Mouse (Mus musculus) common myeloid progenitor, adult 5-6 weeks (primary cell): ENCODE data around the gene Vav1. TPM values are rescaled to one million over a fixed set of nuclear protein-coding genes. Genes with fewer than 3 reads are reported as not detected.

Experiments
- ATAC-seq: replicated peaks from 2 replicates; pipeline ENCODE4 v1.8.0; 2016; ENCODE audit warnings: low read depth, mild to moderate bottlenecking, moderate TSS enrichment, inconsistent platforms; ENCODE audit not compliant: poor library complexity, severe bottlenecking
- total RNA-seq: library from RNA; stranded (forward); fragments of 200-1000, 187-1606 nt; gene quantifications from 2 replicates; pipeline ENCODE4 v1.2.3, GENCODE M21; 2017

Vav1 gene
- total RNA-seq, 1 experiment from 2014 or later = 183 TPM

GRCm38 (mm10) chr17:57330993-57331392 is 52.1 kb downstream of the Vav1 start:
- 0 out of 2 replicates have a peak, but pooled peaks have one; percentile 3 for ATAC-seq

- ATAC-seq = peak; percentile 14; the same call in 1 of the 2 replicates
Measured at GRCm38 (mm10) chr17:57332241-57332640, 53.3 kb downstream of the Vav1 start.

DNA sequence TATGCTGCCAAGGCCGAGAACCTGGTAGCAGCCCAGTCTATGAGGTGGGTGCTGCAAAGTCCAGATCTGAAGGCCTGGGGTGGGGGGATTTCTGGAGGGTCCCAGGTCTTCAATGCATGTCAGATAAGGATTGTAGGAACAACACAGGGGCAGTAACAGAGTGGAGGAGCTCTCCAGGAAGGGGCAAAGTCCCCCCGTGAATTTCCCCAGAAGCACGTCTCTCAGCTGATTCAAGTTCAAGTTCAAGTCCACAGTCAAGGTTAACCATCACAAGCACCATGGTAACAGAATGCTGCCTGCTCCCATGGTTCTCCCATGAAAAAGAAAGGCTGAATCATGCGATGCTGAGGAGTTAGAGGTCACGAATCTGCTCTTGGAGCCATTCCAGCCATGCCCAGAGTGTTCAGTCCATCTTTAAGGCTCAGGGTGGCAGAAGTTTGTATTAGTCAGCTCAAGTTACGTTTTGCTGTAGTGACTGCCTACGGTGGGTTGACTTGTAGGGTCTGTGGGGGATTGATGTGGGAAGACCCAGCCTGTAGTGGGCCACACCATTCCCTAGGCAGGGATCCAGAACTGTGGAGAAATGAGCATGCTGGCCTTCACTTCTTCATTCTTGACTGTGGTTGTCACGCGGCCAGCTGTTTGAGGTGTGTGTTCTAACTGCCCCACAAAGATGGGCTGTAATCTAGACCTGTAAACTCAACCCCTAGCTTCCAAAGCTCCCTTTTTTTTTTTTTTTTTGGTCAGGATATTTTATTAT is 55.3 kb downstream of the Vav1 start:
- ATAC-seq = no peak

DNA sequence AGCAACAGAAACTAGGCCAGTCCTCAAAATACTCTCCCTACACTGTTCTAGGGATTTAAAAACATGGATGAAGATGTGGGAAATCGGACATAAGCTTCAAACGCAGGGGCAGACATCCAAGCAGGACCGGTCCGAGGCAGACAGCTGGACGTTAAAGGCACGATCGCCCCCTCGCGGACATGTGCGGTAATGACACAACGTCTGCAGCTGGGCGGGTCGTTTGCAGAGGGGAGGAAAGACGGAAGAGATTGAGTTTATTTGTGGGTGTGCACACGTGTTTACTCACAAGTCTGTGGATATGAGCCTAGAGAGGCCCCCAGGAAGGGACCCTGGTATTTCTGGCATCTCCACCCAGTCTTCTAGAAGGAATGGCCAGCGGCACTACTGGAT is 55.9 kb downstream of the Vav1 start:
- peak; percentile 48 for ATAC-seq

DNA sequence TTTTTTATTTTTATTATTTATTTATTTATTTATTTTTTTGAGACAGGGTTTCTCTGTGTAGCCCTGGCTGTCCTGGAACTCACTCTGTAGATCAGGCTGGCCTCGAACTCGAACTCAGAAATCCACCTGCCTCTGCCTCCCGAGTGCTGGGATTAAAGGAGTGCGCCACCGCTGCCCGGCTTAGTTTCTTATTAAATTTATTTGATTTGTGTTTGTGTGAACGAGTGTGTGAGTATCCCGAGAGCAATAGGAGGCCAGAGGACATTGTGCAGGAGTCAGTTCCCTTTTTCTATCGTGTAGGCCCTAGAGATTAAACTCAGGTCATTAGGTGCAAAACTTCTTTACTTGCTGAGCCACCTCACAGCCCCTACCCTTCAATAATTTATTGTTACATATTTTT is 56.3 kb downstream of the Vav1 start:
- ATAC-seq = 0 out of 2 replicates have a peak, but pooled peaks have one; percentile 15

DNA sequence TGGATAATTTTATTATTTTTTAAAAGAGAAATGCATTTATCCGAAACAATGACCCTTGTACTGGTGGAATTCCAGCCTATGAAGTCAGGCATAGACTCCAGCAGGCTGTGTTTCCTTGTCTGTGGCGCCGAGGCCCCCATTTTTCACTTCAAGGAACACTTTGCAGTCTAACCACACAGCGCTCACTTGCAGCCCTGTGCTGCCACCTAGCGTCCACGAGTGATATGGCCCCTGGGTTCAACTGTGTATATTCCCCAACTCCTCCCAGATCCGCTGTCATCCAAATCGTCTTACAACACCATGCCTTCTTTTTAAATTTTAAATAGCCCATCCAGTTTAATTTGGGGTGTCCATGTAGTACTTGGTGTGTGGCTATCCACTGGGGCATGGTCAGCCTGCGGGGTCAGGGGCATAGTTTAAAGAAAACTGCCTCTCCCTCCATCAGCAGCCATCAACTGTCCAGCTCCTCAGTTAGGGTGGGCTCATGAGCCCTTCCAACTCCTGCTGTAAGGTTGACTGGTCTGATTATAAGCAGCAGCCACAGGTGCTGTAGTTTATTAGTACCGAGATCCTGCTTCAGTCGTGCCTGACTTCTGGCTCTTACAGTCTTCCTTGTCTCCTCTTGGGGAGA is 56.9 kb downstream of the Vav1 start:
- peak; percentile 73 for ATAC-seq

GRCm38 (mm10) chr17:57337996-57338395 is 59.1 kb downstream of the Vav1 start:
- ATAC-seq = 0 out of 2 replicates have a peak, but pooled peaks have one; percentile 19

DNA sequence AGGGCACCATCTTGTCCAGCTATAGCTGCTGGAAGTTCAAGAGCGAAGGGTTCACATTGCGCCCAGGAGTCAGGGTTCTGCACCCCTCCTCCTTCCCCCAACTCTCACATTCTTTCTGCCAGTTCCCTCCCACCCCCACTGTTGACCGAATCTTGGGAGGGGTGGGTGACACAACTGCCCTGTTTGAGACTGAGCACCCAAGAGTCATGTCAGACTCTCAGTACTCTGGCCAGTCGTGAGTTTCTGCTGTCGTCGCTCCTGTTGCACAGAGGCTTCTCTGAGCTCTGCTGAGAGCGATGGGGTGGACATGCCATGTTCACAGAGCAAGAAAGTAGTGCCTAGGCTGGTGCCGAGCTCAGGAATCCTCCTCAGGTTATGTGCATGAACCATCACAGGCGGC is 60.4 kb downstream of the Vav1 start:
- no peak for ATAC-seq

DNA sequence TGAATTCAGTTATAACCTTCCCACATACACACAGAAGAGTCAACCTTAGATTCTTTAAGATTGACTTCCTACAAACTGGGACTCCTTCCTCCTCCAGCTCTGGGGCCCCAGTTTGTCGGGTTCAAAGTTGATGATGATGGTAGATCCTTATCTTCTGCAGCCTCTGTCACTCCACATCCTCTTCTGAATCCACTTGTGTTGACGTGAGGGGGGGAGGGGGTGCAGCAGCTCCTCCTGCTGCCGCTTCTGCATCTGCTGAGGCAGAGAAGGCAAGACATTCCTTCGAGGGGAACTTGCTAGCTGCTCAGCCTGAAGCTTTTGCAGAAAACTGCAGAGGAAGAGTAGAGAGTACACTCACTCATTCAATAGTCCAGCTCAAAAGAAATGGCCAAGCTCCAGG is 62.7 kb downstream of the Vav1 start:
- peak; percentile 23 for ATAC-seq

GRCm38 (mm10) chr17:57344029-57344707 is 65.3 kb downstream of the Vav1 start:
- ATAC-seq = peak; percentile 75

- ATAC-seq = peak; percentile 83
Measured at GRCm38 (mm10) chr17:57347017-57347416, 68.1 kb downstream of the Vav1 start.

- no peak for ATAC-seq
Measured at GRCm38 (mm10) chr17:57347781-57348180, 68.9 kb downstream of the Vav1 start.

GRCm38 (mm10) chr17:57349067-57349466 is 70.2 kb downstream of the Vav1 start:
- no peak for ATAC-seq

GRCm38 (mm10) chr17:57350212-57350611 is 71.3 kb downstream of the Vav1 start:
- ATAC-seq = no peak

GRCm38 (mm10) chr17:57351107-57351506 is 72.2 kb downstream of the Vav1 start:
- no peak for ATAC-seq

- ATAC-seq = peak; percentile 93
Measured at GRCm38 (mm10) chr17:57358441-57358840, 79.5 kb downstream of the Vav1 start, which contains the start of gene Adgre1. Adgre1 (plus strand) TSS chr17:57358691.

DNA sequence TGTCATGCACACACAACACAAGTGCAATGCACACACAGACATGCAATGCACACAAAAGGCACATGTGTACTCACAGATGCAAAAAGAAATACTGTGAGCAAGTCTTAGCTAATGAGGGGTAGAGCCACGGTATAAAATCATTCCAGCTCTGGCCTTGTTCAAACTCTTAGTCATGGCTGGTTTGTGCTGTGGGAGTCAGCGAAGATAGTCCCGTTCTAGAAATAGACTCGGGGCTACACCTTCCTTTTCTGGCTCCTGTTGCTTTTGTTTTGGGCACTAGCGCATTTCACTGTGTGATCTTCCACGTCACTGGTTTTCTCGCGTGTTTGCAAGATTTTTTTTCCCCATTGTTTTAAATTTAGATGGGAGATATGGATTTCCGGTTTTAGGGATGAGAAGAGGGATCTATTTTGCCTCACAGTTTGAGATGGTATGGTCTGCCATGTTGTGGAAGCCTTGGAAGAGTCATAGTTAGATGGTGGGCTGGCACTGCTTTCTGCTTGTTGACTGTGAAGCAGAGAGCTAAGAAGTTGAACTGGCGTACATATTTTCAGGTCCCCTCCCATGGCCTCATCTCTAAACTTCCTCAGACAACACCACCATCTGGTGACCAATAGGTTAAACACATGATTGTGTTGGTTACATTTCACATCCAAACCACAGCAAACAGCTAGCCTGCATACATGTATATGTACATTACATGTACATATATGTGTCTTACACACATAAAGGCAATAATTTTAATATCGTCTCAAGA is 80.8 kb downstream of the Vav1 start:
- ATAC-seq = peak; percentile 51
